Comparison of ENCODE assay signal across 7 mouse cellular contexts in genomic region chrX:85775879-85776543, GRCm38 (mm10). TPM values are rescaled to one million over a fixed set of nuclear protein-coding genes. Genes with fewer than 3 reads are reported as not detected.
A peak's percentile ranks its signal among the peaks of the same experiment; 100 is the strongest.
DNase-seq lines count a peak whose midpoint lies in the region; ATAC-seq and TF ChIP-seq lines count a peak whose summit lies in the region.

No protein-coding gene starts in this region.

- H3K9ac ChIP-seq in lung, embryonic 14.5 days = peak overlapping the region; percentile 63
- H3K9ac ChIP-seq in hindbrain, postnatal 0 days (replicated peaks; ENCODE audit: low read length) = peak overlapping the region; percentile 62

- peak overlapping the region; percentile 64 for H3K4me2 ChIP-seq in lung, embryonic 14.5 days
- H3K4me2 ChIP-seq in hindbrain, postnatal 0 days (ENCODE audit: low read depth, low read length) = peak overlapping the region; percentile 58

- no peak for TF ChIP-seq CTCF in lung, embryonic 14.5 days (IDR thresholded peaks at IDR 0.05; ENCODE audit: low read depth)
- TF ChIP-seq CTCF in embryonic fibroblast, embryonic 13.5 days (IDR thresholded peaks at IDR 0.05; ENCODE audit: borderline replicate concordance, insufficient read depth, low read length) = no peak
- no peak for TF ChIP-seq CTCF in hindbrain, postnatal 0 days (IDR thresholded peaks at IDR 0.05; ENCODE audit: low read depth)

- no peaks in the 10 kb centered on the region for H3K9me3 ChIP-seq in lung, embryonic 14.5 days (ENCODE audit: low read depth, low read length)
- no peaks in the 10 kb centered on the region for H3K9me3 ChIP-seq in hindbrain, postnatal 0 days (ENCODE audit: low read length)

- TF ChIP-seq POLR2A in embryonic fibroblast, embryonic 13.5 days (IDR thresholded peaks at IDR 0.05; ENCODE audit: low read depth, low read length) = no peak

- no peaks in the 10 kb centered on the region for H3K27me3 ChIP-seq in lung, embryonic 14.5 days (ENCODE audit: insufficient read depth, low read length)
- H3K27me3 ChIP-seq in hindbrain, postnatal 0 days (ENCODE audit: insufficient read depth, low read length) = no peaks in the 10 kb centered on the region

- H3K36me3 ChIP-seq in lung, embryonic 14.5 days (ENCODE audit: insufficient read depth) = no peaks in the 10 kb centered on the region
- H3K36me3 ChIP-seq in hindbrain, postnatal 0 days (ENCODE audit: insufficient read depth, low read length) = no peaks in the 10 kb centered on the region

- no peak for DNase-seq in lung, embryonic 14.5 days
- DNase-seq in lung, postnatal 4 days = no peak
- DNase-seq in adrenal gland, adult 8-10 months = peak; percentile 27
- peak; percentile 15 for DNase-seq in hindbrain, postnatal 0 days (ENCODE audit: low spot score)
- DNase-seq in Muller cell, postnatal 12 days (ENCODE audit: inconsistent ontology term) = no peak

- 18% methylated on average over 20 of the region's 22 CpGs for WGBS in lung, embryonic 14.5 days
- 38% methylated on average over 22 of the region's 22 CpGs for WGBS in hindbrain, postnatal 0 days

- peak overlapping the region; percentile 45 for H3K4me3 ChIP-seq in lung, embryonic 14.5 days (ENCODE audit: low read depth, low read length)
- H3K4me3 ChIP-seq in embryonic fibroblast, embryonic 13.5 days (ENCODE audit: insufficient read depth, low read length) = peak overlapping the region; percentile 75
- peak overlapping the region; percentile 51 for H3K4me3 ChIP-seq in hindbrain, postnatal 0 days (ENCODE audit: low read length)

- no peak; the same call in 1 of the 2 replicates for ATAC-seq in lung, embryonic 14.5 days (ENCODE audit: insufficient read depth)
- no peak for ATAC-seq in hindbrain, postnatal 0 days
- peak; percentile 46 for ATAC-seq in megakaryocyte-erythroid progenitor cell, adult 5-6 weeks (replicated peaks; ENCODE audit: low FRiP score, low TSS enrichment, poor library complexity, severe bottlenecking)

- H3K27ac ChIP-seq in lung, embryonic 14.5 days (ENCODE audit: low read depth) = peak overlapping the region; percentile 72
- peak overlapping the region; percentile 19; the same call in 1 of the 2 replicates for H3K27ac ChIP-seq in embryonic fibroblast, embryonic 13.5 days (ENCODE audit: insufficient read depth, low read length)
- H3K27ac ChIP-seq in hindbrain, postnatal 0 days = peak overlapping the region; percentile 80

- no peaks in the 10 kb centered on the region for H3K4me1 ChIP-seq in lung, embryonic 14.5 days (ENCODE audit: insufficient read depth)
- H3K4me1 ChIP-seq in embryonic fibroblast, embryonic 13.5 days (ENCODE audit: control insufficient read depth, insufficient read depth, low read length) = no peaks in the 10 kb centered on the region
- H3K4me1 ChIP-seq in hindbrain, postnatal 0 days (ENCODE audit: insufficient read depth, low read length) = no peaks in the 10 kb centered on the region

RNA-seq across cellular contexts. Expression of gene Gk, which starts 0.6 kb away (rescaled TPM):
- 11.8 and 14.3 TPM in 2 replicates for polyA plus RNA-seq in lung, embryonic 14.5 days (2014; fragmentation: Nextera tagmentation; extraction: Ambion mirVana)
- total RNA-seq in adrenal gland, adult 8-10 months (2022) = 10 to 100 TPM in 3 of 4 experiments, 1 to 10 TPM in 1; 6.7 to 29.6 (median 18.4) TPM
- 13.7 and 13.9 TPM in 2 replicates for polyA plus RNA-seq in embryonic fibroblast, embryonic 13.5 days (2011; ENCODE audit: insufficient read length, low read depth, missing spikeins)
- 8.1 and 9.8 TPM in 2 replicates for total RNA-seq in hindbrain, postnatal 0 days (2014; rRNA removed)
- 11.1 and 12.5 TPM in 2 replicates for polyA plus RNA-seq in hindbrain, postnatal 0 days (2015; fragmentation: Nextera tagmentation; extraction: Ambion mirVana)
- total RNA-seq in megakaryocyte-erythroid progenitor cell, adult 5-6 weeks (2014; fragmentation: Nextera tagmentation) = 14.1 and 15.3 TPM in 2 replicates
- 11.0 and 13.8 TPM in 2 replicates for total RNA-seq in megakaryocyte-erythroid progenitor cell, adult 5-6 weeks (2017)

Comparison
In these comparisons a context has a peak if more than half of its experiments do, and no peak if none do; other contexts are left out.
1. DNase-seq: peak in adrenal gland, adult 8-10 months (single experiment) and hindbrain, postnatal 0 days (single experiment); none in lung, embryonic 14.5 days (single experiment), lung, postnatal 4 days (0 of 2) and Muller cell, postnatal 12 days (single experiment).
2. H3K27ac ChIP-seq: peak in every context shown above with its lines; median percentile 80 in hindbrain, postnatal 0 days; 72 in lung, embryonic 14.5 days; 19 in embryonic fibroblast, embryonic 13.5 days.
3. Peak in every context shown above with its lines, with median percentiles within 50 percentile points of each other: H3K4me3 ChIP-seq.